Mouse (Mus musculus): ENCODE data around the gene Mrpl36. TPM values are rescaled to one million over a fixed set of nuclear protein-coding genes. Genes with fewer than 3 reads are reported as not detected.

Mrpl36 gene
- polyA plus RNA-seq, 1 experiment, result 79.8 TPM

GRCm38 (mm10) chr13:73291102-73291501, 37.2 kb upstream of the Mrpl36 start:
- H3K4me3 ChIP-seq, result no peak overlapping the region
- no peaks in the 10 kb centered on the region for H3K36me3 ChIP-seq (ENCODE audit: control insufficient read depth, insufficient read depth)
- no peaks in the 10 kb centered on the region for H3K79me2 ChIP-seq (ENCODE audit: control insufficient read depth, insufficient read depth)
- no peak overlapping the region for H3K4me2 ChIP-seq (ENCODE audit: low read depth)
- no peak overlapping the region for H3ac ChIP-seq (ENCODE audit: control insufficient read depth, insufficient read length)
- TF ChIP-seq TCF3 (IDR thresholded peaks at IDR 0.05; ENCODE audit: insufficient read length, low read depth) (no peak), MAX (IDR thresholded peaks at IDR 0.05; ENCODE audit: low read depth) (no peak), POLR2AphosphoS2 (IDR thresholded peaks at IDR 0.05; ENCODE audit: insufficient read length, low read depth) (no peak), POLR2A (IDR thresholded peaks at IDR 0.05; ENCODE audit: insufficient read length, low read depth) (no peak), MYOD1 (IDR thresholded peaks at IDR 0.05; ENCODE audit: control insufficient read depth in 1 of 3, insufficient read length in 2 of 3, low read depth in 2 of 3) (no peak), CEBPB (IDR thresholded peaks at IDR 0.05; ENCODE audit: insufficient read depth, poor library complexity, severe bottlenecking) (no peak), TCF12 (IDR thresholded peaks at IDR 0.05; ENCODE audit: insufficient read depth, poor library complexity, severe bottlenecking) (no peak), MYOG (IDR thresholded peaks at IDR 0.05; ENCODE audit: control insufficient read depth in 1 of 3, insufficient read depth in 1 of 3, insufficient read length in 2 of 3, low read depth in 2 of 3) (no peak), E2F4 (IDR thresholded peaks at IDR 0.05; ENCODE audit: insufficient read depth) (no peak), USF1 (IDR thresholded peaks at IDR 0.05; ENCODE audit: low read depth) (no peak), REST (IDR thresholded peaks at IDR 0.05; ENCODE audit: insufficient read depth, insufficient read length) (no peak), SRF (IDR thresholded peaks at IDR 0.05; ENCODE audit: control insufficient read depth, insufficient read length, low read depth) (no peak)
- no peaks in the 10 kb centered on the region for H3K27me3 ChIP-seq (ENCODE audit: control insufficient read depth, insufficient read depth, insufficient read length)

DNA sequence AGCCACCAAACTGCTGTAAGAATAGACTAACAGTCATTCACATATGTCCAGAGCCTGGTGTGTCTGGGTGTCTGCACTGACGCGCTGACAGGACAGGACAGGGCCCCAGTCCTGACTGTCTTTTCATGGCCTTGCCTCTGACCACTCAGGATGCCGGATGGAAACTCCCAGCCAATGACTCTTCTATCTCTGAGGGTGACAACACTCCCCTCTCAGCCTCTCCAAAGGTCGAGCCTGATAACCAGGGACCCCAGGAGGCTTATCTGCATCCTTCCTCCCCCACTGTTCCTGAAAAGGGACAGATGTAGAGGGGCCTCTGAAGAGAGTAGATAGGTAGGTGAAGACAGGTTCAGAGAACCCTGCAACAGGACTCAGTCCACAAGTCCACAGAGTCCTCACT, 29.6 kb upstream of the Mrpl36 start:
- no peak overlapping the region for H3K4me2 ChIP-seq (ENCODE audit: low read depth)
- H3K27me3 ChIP-seq (ENCODE audit: control insufficient read depth, insufficient read depth, insufficient read length), result peaks cover 4% of the 10 kb centered on the region
- TF ChIP-seq MYOG (IDR thresholded peaks at IDR 0.05; ENCODE audit: control insufficient read depth in 1 of 3, insufficient read depth in 1 of 3, insufficient read length in 2 of 3, low read depth in 2 of 3), result no peak
- no peak for TF ChIP-seq MAX (IDR thresholded peaks at IDR 0.05; ENCODE audit: low read depth)
- no peak for TF ChIP-seq CEBPB (IDR thresholded peaks at IDR 0.05; ENCODE audit: insufficient read depth, poor library complexity, severe bottlenecking)
- TF ChIP-seq MYOD1 (IDR thresholded peaks at IDR 0.05; ENCODE audit: control insufficient read depth in 1 of 3, insufficient read length in 2 of 3, low read depth in 2 of 3), result no peak
- no peak for TF ChIP-seq USF1 (IDR thresholded peaks at IDR 0.05; ENCODE audit: low read depth)
- TF ChIP-seq E2F4 (IDR thresholded peaks at IDR 0.05; ENCODE audit: insufficient read depth), result no peak
- TF ChIP-seq REST (IDR thresholded peaks at IDR 0.05; ENCODE audit: insufficient read depth, insufficient read length), result no peak
- no peak for TF ChIP-seq POLR2AphosphoS2 (IDR thresholded peaks at IDR 0.05; ENCODE audit: insufficient read length, low read depth)
- no peak for TF ChIP-seq TCF3 (IDR thresholded peaks at IDR 0.05; ENCODE audit: insufficient read length, low read depth)
- TF ChIP-seq SRF (IDR thresholded peaks at IDR 0.05; ENCODE audit: control insufficient read depth, insufficient read length, low read depth), result no peak
- no peak for TF ChIP-seq POLR2A (IDR thresholded peaks at IDR 0.05; ENCODE audit: insufficient read length, low read depth)
- TF ChIP-seq TCF12 (IDR thresholded peaks at IDR 0.05; ENCODE audit: insufficient read depth, poor library complexity, severe bottlenecking), result no peak
- H3K79me2 ChIP-seq (ENCODE audit: control insufficient read depth, insufficient read depth), result no peaks in the 10 kb centered on the region
- H3ac ChIP-seq (ENCODE audit: control insufficient read depth, insufficient read length), result no peak overlapping the region
- no peaks in the 10 kb centered on the region for H3K36me3 ChIP-seq (ENCODE audit: control insufficient read depth, insufficient read depth)
- no peak overlapping the region for H3K4me3 ChIP-seq

- peaks cover 4% of the 10 kb centered on the region for H3K27me3 ChIP-seq (ENCODE audit: control insufficient read depth, insufficient read depth, insufficient read length)
- no peak overlapping the region for H3K4me3 ChIP-seq
- no peaks in the 10 kb centered on the region for H3K79me2 ChIP-seq (ENCODE audit: control insufficient read depth, insufficient read depth)
- H3ac ChIP-seq (ENCODE audit: control insufficient read depth, insufficient read length), result no peak overlapping the region
- TF ChIP-seq POLR2AphosphoS2 (IDR thresholded peaks at IDR 0.05; ENCODE audit: insufficient read length, low read depth) (no peak), MYOG (IDR thresholded peaks at IDR 0.05; ENCODE audit: control insufficient read depth in 1 of 3, insufficient read depth in 1 of 3, insufficient read length in 2 of 3, low read depth in 2 of 3) (no peak), MAX (IDR thresholded peaks at IDR 0.05; ENCODE audit: low read depth) (no peak), CEBPB (IDR thresholded peaks at IDR 0.05; ENCODE audit: insufficient read depth, poor library complexity, severe bottlenecking) (no peak), MYOD1 (IDR thresholded peaks at IDR 0.05; ENCODE audit: control insufficient read depth in 1 of 3, insufficient read length in 2 of 3, low read depth in 2 of 3) (no peak), SRF (IDR thresholded peaks at IDR 0.05; ENCODE audit: control insufficient read depth, insufficient read length, low read depth) (no peak), TCF12 (IDR thresholded peaks at IDR 0.05; ENCODE audit: insufficient read depth, poor library complexity, severe bottlenecking) (no peak), TCF3 (IDR thresholded peaks at IDR 0.05; ENCODE audit: insufficient read length, low read depth) (no peak), E2F4 (IDR thresholded peaks at IDR 0.05; ENCODE audit: insufficient read depth) (no peak)
- H3K36me3 ChIP-seq (ENCODE audit: control insufficient read depth, insufficient read depth), result no peaks in the 10 kb centered on the region
- H3K4me2 ChIP-seq (ENCODE audit: low read depth), result no peak overlapping the region
These were observed 29.0 kb upstream of the Mrpl36 start for GRCm38 (mm10) chr13:73299322-73299721.

GRCm38 (mm10) chr13:73304729-73305128, 23.6 kb upstream of the Mrpl36 start:
- Histone ChIP-seq H3K36me3 (ENCODE audit: control insufficient read depth, insufficient read depth) (no peaks in the 10 kb centered on the region), H3K4me3 (no peak overlapping the region), H3K79me2 (ENCODE audit: control insufficient read depth, insufficient read depth) (no peaks in the 10 kb centered on the region), H3K27me3 (ENCODE audit: control insufficient read depth, insufficient read depth, insufficient read length) (peaks cover 28% of the 10 kb centered on the region), H3ac (ENCODE audit: control insufficient read depth, insufficient read length) (no peak overlapping the region), H3K4me2 (ENCODE audit: low read depth) (no peak overlapping the region)
- no peak for TF ChIP-seq TCF3 (IDR thresholded peaks at IDR 0.05; ENCODE audit: insufficient read length, low read depth)
- no peak for TF ChIP-seq E2F4 (IDR thresholded peaks at IDR 0.05; ENCODE audit: insufficient read depth)
- TF ChIP-seq POLR2A (IDR thresholded peaks at IDR 0.05; ENCODE audit: insufficient read length, low read depth), result no peak
- TF ChIP-seq TCF12 (IDR thresholded peaks at IDR 0.05; ENCODE audit: insufficient read depth, poor library complexity, severe bottlenecking), result no peak
- TF ChIP-seq POLR2AphosphoS2 (IDR thresholded peaks at IDR 0.05; ENCODE audit: insufficient read length, low read depth), result no peak
- no peak for TF ChIP-seq MAX (IDR thresholded peaks at IDR 0.05; ENCODE audit: low read depth)
- TF ChIP-seq MYOG (IDR thresholded peaks at IDR 0.05; ENCODE audit: control insufficient read depth in 1 of 3, insufficient read depth in 1 of 3, insufficient read length in 2 of 3, low read depth in 2 of 3), result no peak
- TF ChIP-seq REST (IDR thresholded peaks at IDR 0.05; ENCODE audit: insufficient read depth, insufficient read length), result no peak
